Mouse (Mus musculus) heart, adult 2 months (tissue): ENCODE measurements around the gene Gm20521. TPM values are rescaled to one million over a fixed set of nuclear protein-coding genes. Genes with fewer than 3 reads are reported as not detected.

ENCODE experiments used
- DNase-seq, 2 experiments: peaks; one replicate each; pipeline ENCODE4 v3.0.0; 2021
- H3K27ac ChIP-seq: fragments of 200-600 bp; 2 replicates; pipeline ENCODE4 v1.8.1; 2022
- H3K27me3 ChIP-seq: fragments of 200-500 bp; 2 replicates; pipeline ENCODE4 v1.6.1; 2012; ENCODE audit warnings: mild to moderate bottlenecking, low read length, inconsistent platforms, mixed read lengths; ENCODE audit not compliant: control insufficient read depth, insufficient read depth
- H3K36me3 ChIP-seq: fragments of 200-500 bp; 2 replicates; pipeline ENCODE4 v1.6.1; 2012; ENCODE audit warnings: low read length, inconsistent platforms; ENCODE audit not compliant: control insufficient read depth, insufficient read depth
- H3K4me1 ChIP-seq: fragments of 200-500 bp; 2 replicates; pipeline ENCODE4 v1.6.1; 2011; ENCODE audit warnings: low read length; ENCODE audit not compliant: control insufficient read depth, insufficient read depth
- H3K4me3 ChIP-seq: fragments of 200-600 bp; 2 replicates; pipeline ENCODE4 v1.8.1; 2022
- H3K79me2 ChIP-seq: fragments of 200-500 bp; replicated peaks from 2 replicates; pipeline ENCODE4 v1.6.1; 2012; ENCODE audit warnings: mild to moderate bottlenecking, inconsistent platforms, low read length, moderate library complexity, mixed read lengths; ENCODE audit not compliant: control insufficient read depth, insufficient read depth
- H3K9ac ChIP-seq: fragments of 200-500 bp; 2 replicates; pipeline ENCODE4 v1.6.1; 2012; ENCODE audit warnings: low read depth, mild to moderate bottlenecking, control low read depth, inconsistent platforms, low read length, mixed read lengths
- CTCF ChIP-seq: fragments of 200-600 bp; IDR thresholded peaks from 2 replicates; pipeline ENCODE4 v1.8.1; 2022; ENCODE audit warnings: antibody characterized with exemption, mild to moderate bottlenecking, moderate library complexity
- EP300 ChIP-seq: fragments of 200-500 bp; IDR thresholded peaks from 2 replicates; pipeline ENCODE4 v1.6.1; 2011; ENCODE audit warnings: low read depth, low read length, control low read depth; ENCODE audit not compliant: insufficient read depth
- POLR2A ChIP-seq: fragments of 200-500 bp; IDR thresholded peaks from 2 replicates; pipeline ENCODE4 v1.6.1; 2011; ENCODE audit warnings: mild to moderate bottlenecking, low read depth, low read length, control low read depth; ENCODE audit not compliant: insufficient read depth
- WGBS: fragments of 180-500 bp; shearing (Covaris S2); methylation state at CpG from one replicate; pipeline ENCODE4 v1.1.7; 2018; 5-methylcytosine and 5-hydroxymethylcytosine counted together
- intact Hi-C: fragments of 180-260 bp; cut with DNase I; formaldehyde crosslinking; loops from one replicate; pipeline ENCODE4 v1.15.1; 2025
- polyA plus RNA-seq: library from polyadenylated mRNA; depleted of rRNA; stranded (reverse); fragments of >200 nt; gene quantifications from 2 replicates; pipeline ENCODE4 v1.2.3, GENCODE M21; 2012
- total RNA-seq, 2 experiments: library from RNA; stranded (reverse); gene quantifications; 2 replicates each; pipeline ENCODE4 v1.2.3; 2021

The Gm20521 gene
- total and polyA plus RNA-seq, 3 experiments, result 3.2 to 6.1 TPM; not detected in 1

DNA sequence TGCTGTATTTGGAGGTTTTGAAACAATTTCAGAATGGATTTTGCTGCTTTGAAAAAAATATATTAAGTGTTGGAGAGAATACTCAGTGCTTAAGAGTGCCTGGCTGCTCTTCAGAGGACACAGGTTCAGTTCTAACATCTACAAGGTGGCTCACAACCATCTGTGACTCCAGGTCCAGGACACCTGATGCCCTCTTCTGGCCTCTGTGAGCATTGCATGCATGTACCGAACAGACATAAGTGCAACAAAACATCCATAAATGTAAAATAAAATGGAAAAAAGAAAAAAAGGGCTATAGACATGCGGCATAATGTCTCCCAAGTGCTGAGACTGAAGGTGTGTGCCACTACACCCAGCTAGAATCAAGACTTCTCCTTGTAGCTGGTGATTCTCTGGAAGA is 22.7 kb upstream of the Gm20521 start:
- Histone ChIP-seq H3K4me3 (no peak overlapping the region), H3K27me3 (no peaks in the 10 kb centered on the region), H3K79me2 (no peaks in the 10 kb centered on the region), H3K4me1 (no peaks in the 10 kb centered on the region), H3K36me3 (no peaks in the 10 kb centered on the region), H3K9ac (no peak overlapping the region), H3K27ac (no peak overlapping the region)
- TF ChIP-seq POLR2A, result no peak
- no peak for TF ChIP-seq EP300
- peak; percentile 91 for TF ChIP-seq CTCF
- 45% methylated on average over 2 of the region's 2 CpGs for whole genome bisulfite sequencing
- intact Hi-C loops, result loop anchor here (5.0 kb wide), 2 partner anchors 148 to 157 kb away; partner anchors contain the start of genes Cebpe and Ngdn
- DNase-seq, result peak; percentile 44 to 64

GRCm38 (mm10) chr14:54863501-54864312 is 19.5 kb upstream of the Gm20521 start:
- no peaks in the 10 kb centered on the region for H3K36me3 ChIP-seq
- H3K4me3 ChIP-seq, result peak overlapping the region; percentile 92
- no peaks in the 10 kb centered on the region for H3K27me3 ChIP-seq
- H3K79me2 ChIP-seq, result no peaks in the 10 kb centered on the region
- peak; percentile 92 to 94 for DNase-seq
- H3K27ac ChIP-seq, result peak overlapping the region; percentile 77
- WGBS, result under 1% methylated on average over 54 of the region's 56 CpGs
- no peaks in the 10 kb centered on the region for H3K4me1 ChIP-seq
- peak overlapping the region; percentile 86 for H3K9ac ChIP-seq
- TF ChIP-seq CTCF (no peak), EP300 (0 out of 2 replicates have a peak, but pooled peaks have one; percentile 9), POLR2A (peak; percentile 72; the same call in 1 of the 2 replicates)
- intact Hi-C loops, result loop anchor here (1.0 to 5.0 kb wide), 3 partner anchors 30 to 154 kb away; partner anchors contain the start of genes Cebpe and Ngdn

DNA sequence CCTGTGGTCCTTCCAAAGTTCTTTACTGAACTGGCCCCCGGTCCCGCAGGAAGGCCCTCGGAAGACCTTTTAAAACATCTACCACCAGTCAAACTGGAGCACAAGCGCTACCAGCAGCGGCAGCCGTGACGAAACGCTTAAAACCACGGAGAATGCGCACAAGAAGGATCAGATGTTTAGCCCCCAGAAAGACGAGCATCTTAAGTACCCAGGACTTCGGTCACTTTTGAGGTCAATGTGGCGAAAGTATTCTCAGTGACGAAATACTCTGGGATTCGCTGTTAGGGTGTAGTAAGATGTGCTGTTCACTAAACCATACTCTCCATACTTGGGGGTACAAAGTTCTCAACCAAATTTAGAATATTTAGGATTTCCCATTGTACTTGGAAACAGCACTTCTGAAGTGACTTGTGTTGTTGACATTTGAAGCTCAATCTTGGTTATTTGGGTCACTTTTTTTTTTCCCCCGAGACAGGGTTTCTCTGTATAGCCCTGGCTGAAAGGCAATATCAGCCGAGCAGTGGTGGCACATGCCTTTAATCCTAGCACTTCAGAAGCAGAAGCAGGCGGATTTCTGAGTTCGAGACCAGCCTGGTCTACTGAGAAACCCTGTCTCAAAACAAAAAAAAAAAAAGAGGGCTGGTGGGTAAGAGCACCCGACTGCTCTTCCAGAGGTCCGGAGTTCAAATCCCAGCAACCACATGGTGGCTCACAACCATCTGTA is 18.8 kb upstream of the Gm20521 start:
- peak overlapping the region; percentile 18; the same call in 1 of the 2 replicates for H3K9ac ChIP-seq
- H3K36me3 ChIP-seq, result no peaks in the 10 kb centered on the region
- intact Hi-C loops, result loop anchor here (1.0 to 5.0 kb wide), 3 partner anchors 29 to 153 kb away; partner anchors contain the start of genes Cebpe and Ngdn
- H3K79me2 ChIP-seq, result no peaks in the 10 kb centered on the region
- TF ChIP-seq CTCF (no peak), EP300 (no peak), POLR2A (no peak)
- 15% methylated on average over 21 of the region's 21 CpGs for WGBS
- H3K4me3 ChIP-seq, result peak overlapping the region; percentile 92
- H3K4me1 ChIP-seq, result no peaks in the 10 kb centered on the region
- H3K27ac ChIP-seq, result peak overlapping the region; percentile 77
- no peaks in the 10 kb centered on the region for H3K27me3 ChIP-seq
- no peak for DNase-seq

- TF ChIP-seq CTCF (no peak), EP300 (no peak), POLR2A (no peak)
- DNase-seq, result no peak
- Histone ChIP-seq H3K4me1 (no peaks in the 10 kb centered on the region), H3K27me3 (no peaks in the 10 kb centered on the region), H3K79me2 (no peaks in the 10 kb centered on the region), H3K4me3 (no peak overlapping the region), H3K9ac (no peak overlapping the region), H3K36me3 (no peaks in the 10 kb centered on the region), H3K27ac (no peak overlapping the region)
- 43% methylated on average over 5 of the region's 5 CpGs for WGBS
- intact Hi-C loops, result no loop called here
Measured at GRCm38 (mm10) chr14:54865626-54866025, 17.6 kb upstream of the Gm20521 start.

- H3K9ac ChIP-seq, result no peak overlapping the region
- H3K79me2 ChIP-seq, result no peaks in the 10 kb centered on the region
- intact Hi-C loops, result no loop called here
- H3K27me3 ChIP-seq, result no peaks in the 10 kb centered on the region
- no peaks in the 10 kb centered on the region for H3K4me1 ChIP-seq
- no peak for TF ChIP-seq EP300
- TF ChIP-seq CTCF, result no peak
- TF ChIP-seq POLR2A, result no peak
- no peaks in the 10 kb centered on the region for H3K36me3 ChIP-seq
- no peak overlapping the region for H3K27ac ChIP-seq
- DNase-seq, result no peak
- H3K4me3 ChIP-seq, result no peak overlapping the region
- WGBS, result 43% methylated on average over 3 of the region's 3 CpGs
Measured at GRCm38 (mm10) chr14:54866268-54866667, 17.0 kb upstream of the Gm20521 start.
